Mouse (Mus musculus) ovary, adult 2 months (tissue): ENCODE measurements around the gene Tmem223. TPM values are rescaled to one million over a fixed set of nuclear protein-coding genes. Genes with fewer than 3 reads are reported as not detected.

Experiments
- polyA plus RNA-seq: library from polyadenylated mRNA; depleted of rRNA; stranded (reverse); fragments of >200 nt; gene quantifications from 2 replicates; pipeline ENCODE4 v1.2.3, GENCODE M21; 2012; rRNA removed

The Tmem223 gene
- polyA plus RNA-seq, 1 experiment, result 327 TPM

Other genes starting within 250 kb of the Tmem223 start
- 0.05 and 0.14 TPM in 2 replicates for gene Slc22a8, start 179.7 kb upstream of the Tmem223 start, polyA plus RNA-seq
- not detected in 2 replicates for gene Slc22a6, start 153.0 kb upstream of the Tmem223 start, polyA plus RNA-seq
- gene Chrm1, start 107.2 kb upstream of the Tmem223 start, polyA plus RNA-seq, result 0.27 and 0.39 TPM in 2 replicates
- gene Slc3a2, start 47.6 kb upstream of the Tmem223 start, polyA plus RNA-seq, result 264 and 289 TPM in 2 replicates
- 39.6 and 45.2 TPM in 2 replicates for gene Wdr74, start 35.2 kb upstream of the Tmem223 start, polyA plus RNA-seq
- not detected in 2 replicates for gene 1700092M07Rik, start 30.3 kb upstream of the Tmem223 start, polyA plus RNA-seq
- gene Stx5a, start 29.6 kb upstream of the Tmem223 start, polyA plus RNA-seq, result 114 and 132 TPM in 2 replicates
- gene Nxf1, start 13.9 kb upstream of the Tmem223 start, polyA plus RNA-seq, result 61.6 and 71.3 TPM in 2 replicates
- gene Tmem179b, start 3.5 kb downstream of the Tmem223 start, polyA plus RNA-seq, result 127 and 136 TPM in 2 replicates
- gene Taf6l, start 15.4 kb downstream of the Tmem223 start, polyA plus RNA-seq, result 26.9 and 28.3 TPM in 2 replicates
- 24.6 and 45.5 TPM in 2 replicates for gene Polr2g, start 27.6 kb downstream of the Tmem223 start, polyA plus RNA-seq
- gene Zbtb3, start 31.6 kb downstream of the Tmem223 start, polyA plus RNA-seq, result 3.0 and 3.2 TPM in 2 replicates
- gene Ttc9c, start 48.3 kb downstream of the Tmem223 start, polyA plus RNA-seq, result 12.5 and 19.6 TPM in 2 replicates
- gene Hnrnpul2, start 49.0 kb downstream of the Tmem223 start, polyA plus RNA-seq, result 16.0 and 24.5 TPM in 2 replicates
- gene AC129217.1, start 58.8 kb downstream of the Tmem223 start, polyA plus RNA-seq, result 0.68 TPM in 1 of 2 replicates, not detected in the other
- 183 and 186 TPM in 2 replicates for gene Bscl2, start 66.5 kb downstream of the Tmem223 start, polyA plus RNA-seq
- gene Gng3, start 68.2 kb downstream of the Tmem223 start, polyA plus RNA-seq, result 1.5 and 1.9 TPM in 2 replicates
- 3.2 and 4.4 TPM in 2 replicates for gene Lrrn4cl, start 79.8 kb downstream of the Tmem223 start, polyA plus RNA-seq
- gene Ubxn1, start 100.5 kb downstream of the Tmem223 start, polyA plus RNA-seq, result 115 and 129 TPM in 2 replicates
- gene Uqcc3, start 109.9 kb downstream of the Tmem223 start, polyA plus RNA-seq, result 22.7 and 33.5 TPM in 2 replicates
- 0.85 and 1.2 TPM in 2 replicates for gene Lbhd1, start 112.7 kb downstream of the Tmem223 start, polyA plus RNA-seq
- not detected in 2 replicates for gene Gm49403, start 112.9 kb downstream of the Tmem223 start, polyA plus RNA-seq
- gene 1810009A15Rik, start 117.9 kb downstream of the Tmem223 start, polyA plus RNA-seq, result 19.1 and 24.3 TPM in 2 replicates
- gene Gm49416, start 117.9 kb downstream of the Tmem223 start, polyA plus RNA-seq, result not detected in 2 replicates
- 37.5 and 40.2 TPM in 2 replicates for gene Ints5, start 122.0 kb downstream of the Tmem223 start, polyA plus RNA-seq
- gene Ganab, start 127.1 kb downstream of the Tmem223 start, polyA plus RNA-seq, result 135 and 159 TPM in 2 replicates
- 118 and 124 TPM in 2 replicates for gene B3gat3, start 149.4 kb downstream of the Tmem223 start, polyA plus RNA-seq
- gene Rom1, start 158.4 kb downstream of the Tmem223 start, polyA plus RNA-seq, result 23.4 and 23.7 TPM in 2 replicates
- gene Eml3, start 158.6 kb downstream of the Tmem223 start, polyA plus RNA-seq, result 73.5 and 83.4 TPM in 2 replicates
- gene Mta2, start 170.9 kb downstream of the Tmem223 start, polyA plus RNA-seq, result 21.7 and 22.8 TPM in 2 replicates
- gene Tut1, start 182.9 kb downstream of the Tmem223 start, polyA plus RNA-seq, result 24.1 and 25.9 TPM in 2 replicates
- gene Eef1g, start 196.0 kb downstream of the Tmem223 start, polyA plus RNA-seq, result 306 and 361 TPM in 2 replicates
- 16.0 and 16.5 TPM in 2 replicates for gene Ahnak, start 218.3 kb downstream of the Tmem223 start, polyA plus RNA-seq